Mouse (Mus musculus) bone marrow macrophage, adult 2 months (primary cell): Measurements from ENCODE around the gene Prpf31.

Experiments
- CTCF ChIP-seq: IDR thresholded peaks from 2 replicates; pipeline ENCODE4 v1.5.1; 2012; ENCODE audit warnings: low read depth, mild to moderate bottlenecking, low read length, moderate library complexity
- POLR2A ChIP-seq: IDR thresholded peaks from 2 replicates; pipeline ENCODE4 v1.6.1; 2012; ENCODE audit warnings: mild to moderate bottlenecking, low read depth, low read length, borderline replicate concordance

DNA sequence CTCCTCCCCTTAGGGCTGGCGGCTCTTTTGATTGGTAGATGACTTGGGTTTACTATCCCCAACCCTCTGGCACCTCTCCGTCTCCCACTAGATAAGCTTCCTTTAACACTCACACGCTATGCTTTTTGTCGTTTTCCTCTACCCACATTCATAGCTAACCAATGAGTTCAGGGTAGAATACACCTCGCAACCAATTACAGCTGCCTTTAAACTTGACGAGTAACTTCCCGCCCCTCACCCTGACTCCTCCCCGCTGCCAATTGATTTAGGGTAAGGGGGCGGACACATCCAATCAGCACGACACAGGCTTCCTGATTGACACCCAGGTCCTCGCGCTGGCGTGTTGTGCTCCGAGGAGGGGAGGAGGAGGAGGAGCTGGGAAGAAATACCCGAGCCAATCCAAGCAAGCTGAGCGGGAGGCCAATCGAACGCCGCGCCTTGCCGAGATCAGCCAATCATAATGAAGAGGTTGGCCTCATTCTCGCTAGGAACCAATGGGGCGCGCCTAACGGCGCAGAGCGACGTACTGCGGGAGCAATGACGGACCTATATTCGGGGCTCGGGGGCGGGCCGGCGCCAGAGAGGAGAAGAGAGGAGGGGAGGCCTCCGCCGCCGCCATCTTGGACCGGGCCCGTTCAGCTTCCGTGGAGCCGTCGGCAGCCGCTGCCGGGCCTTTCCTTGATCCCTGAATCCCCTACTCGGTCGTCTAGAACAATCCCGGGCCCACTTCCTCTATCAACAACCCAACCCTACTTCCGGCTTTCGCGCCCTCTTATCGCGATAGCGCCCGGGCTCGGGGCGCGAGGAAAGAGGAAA is 15.1 kb downstream of the Prpf31 start, which contains the start of gene Cnot3:
- TF ChIP-seq CTCF = no peak
- no peak for TF ChIP-seq POLR2A
